Mouse (Mus musculus) forebrain, postnatal 0 days (tissue): ENCODE results near the gene Zfp428. TPM values are rescaled to one million over a fixed set of nuclear protein-coding genes. Genes with fewer than 3 reads are reported as not detected.

Source experiments
- ATAC-seq: fragments of 200-750 bp; cut with Nextera tagmentation; 2 replicates; pipeline ENCODE4 v1.8.0; 2017; ENCODE audit warnings: mild to moderate bottlenecking, moderate library complexity
- DNase-seq: peaks from one replicate; pipeline ENCODE4 v3.0.0-alpha.2; 2015
- H3K27ac ChIP-seq: fragments of 300-500 bp; sonication (generic); 2 replicates; pipeline ENCODE4 v1.5.1; 2014; ENCODE audit warnings: low read depth, mild to moderate bottlenecking, antibody characterized with exemption, low read length, moderate library complexity, mixed read lengths
- H3K27me3 ChIP-seq: fragments of 300-500 bp; sonication (generic); 2 replicates; pipeline ENCODE4 v1.6.1; 2014; ENCODE audit warnings: mild to moderate bottlenecking, low read length, mixed read lengths; ENCODE audit not compliant: insufficient read depth
- H3K36me3 ChIP-seq: fragments of 300-500 bp; sonication (generic); 2 replicates; pipeline ENCODE4 v1.6.1; 2014; ENCODE audit warnings: mild to moderate bottlenecking, moderate library complexity; ENCODE audit not compliant: insufficient read depth
- H3K4me1 ChIP-seq: fragments of 300-500 bp; sonication (generic); 2 replicates; pipeline ENCODE4 v1.6.1; 2014; ENCODE audit warnings: antibody characterized with exemption; ENCODE audit not compliant: insufficient read depth
- H3K4me2 ChIP-seq: fragments of 300-500 bp; sonication (generic); 2 replicates; pipeline ENCODE4 v1.6.1; 2014; ENCODE audit warnings: low read depth, mild to moderate bottlenecking, moderate library complexity
- H3K4me3 ChIP-seq: fragments of 300-500 bp; sonication (generic); 2 replicates; pipeline ENCODE4 v1.5.1; 2014; ENCODE audit warnings: low read depth, low read length, mixed read lengths
- H3K9ac ChIP-seq: fragments of 300-500 bp; sonication (generic); 2 replicates; pipeline ENCODE4 v1.6.1; 2014; ENCODE audit warnings: mild to moderate bottlenecking
- H3K9me3 ChIP-seq: fragments of 300-500 bp; sonication (generic); 2 replicates; pipeline ENCODE4 v1.6.1; 2016; ENCODE audit warnings: low read length
- CTCF ChIP-seq: sonication (generic); IDR thresholded peaks from 2 replicates; pipeline ENCODE4 v1.5.1; 2016; ENCODE audit warnings: antibody characterized with exemption, control low read depth, low read depth
- WGBS: fragments of 180-500 bp; shearing (Covaris S2); extraction: QIAGEN DNeasy Blood & Tissue Kit; methylation state at CpG from one replicate; pipeline ENCODE4 v1.1.7; 2014; 5-methylcytosine and 5-hydroxymethylcytosine counted together
- polyA plus RNA-seq: library from polyadenylated mRNA; unstranded; fragments of >200 nt; fragmentation: Nextera tagmentation; extraction: Ambion mirVana; gene quantifications from 2 replicates; pipeline ENCODE4 v1.2.1, GENCODE M21; 2015
- total RNA-seq: library from RNA; depleted of rRNA; stranded (reverse); fragments of >200 nt; gene quantifications from 2 replicates; pipeline ENCODE4 v1.2.3, GENCODE M21; 2014

Zfp428 gene
- total and polyA plus RNA-seq, 2 experiments from 2014 or later = 196 to 258 TPM

- no peaks in the 10 kb centered on the region for H3K9me3 ChIP-seq
- ATAC-seq (peak; percentile 38; the same call in 1 of the 2 replicates), DNase-seq (no peak)
- no peak overlapping the region for H3K9ac ChIP-seq
- no peaks in the 10 kb centered on the region for H3K27me3 ChIP-seq
- H3K4me1 ChIP-seq = 0 out of 2 replicates have a peak, but pooled peaks cover 5% of the 10 kb centered on the region
- H3K4me2 ChIP-seq = peak overlapping the region; percentile 19; the same call in 1 of the 2 replicates
- TF ChIP-seq CTCF = peak; percentile 43; the same call in 1 of the 2 replicates
- H3K27ac ChIP-seq = peak overlapping the region; percentile 15; the same call in 1 of the 2 replicates
- H3K4me3 ChIP-seq = no peak overlapping the region
- 28% methylated on average over 21 of the region's 21 CpGs for WGBS
- H3K36me3 ChIP-seq = no peaks in the 10 kb centered on the region
Observed at GRCm38 (mm10) chr7:24474811-24475506, 31.8 kb upstream of the Zfp428 start.

- H3K27ac ChIP-seq = no peak overlapping the region
- no peaks in the 10 kb centered on the region for H3K36me3 ChIP-seq
- no peak overlapping the region for H3K9ac ChIP-seq
- no peak overlapping the region for H3K4me3 ChIP-seq
- DNase-seq (no peak), ATAC-seq (no peak)
- TF ChIP-seq CTCF = no peak
- no peaks in the 10 kb centered on the region for H3K27me3 ChIP-seq
- no peaks in the 10 kb centered on the region for H3K9me3 ChIP-seq
- no peak overlapping the region for H3K4me2 ChIP-seq
- peaks cover 14% of the 10 kb centered on the region; the same call in 1 of the 2 replicates for H3K4me1 ChIP-seq
- 75% methylated on average over 8 of the region's 8 CpGs for WGBS
Observed at GRCm38 (mm10) chr7:24476338-24476737, 30.5 kb upstream of the Zfp428 start.

DNA sequence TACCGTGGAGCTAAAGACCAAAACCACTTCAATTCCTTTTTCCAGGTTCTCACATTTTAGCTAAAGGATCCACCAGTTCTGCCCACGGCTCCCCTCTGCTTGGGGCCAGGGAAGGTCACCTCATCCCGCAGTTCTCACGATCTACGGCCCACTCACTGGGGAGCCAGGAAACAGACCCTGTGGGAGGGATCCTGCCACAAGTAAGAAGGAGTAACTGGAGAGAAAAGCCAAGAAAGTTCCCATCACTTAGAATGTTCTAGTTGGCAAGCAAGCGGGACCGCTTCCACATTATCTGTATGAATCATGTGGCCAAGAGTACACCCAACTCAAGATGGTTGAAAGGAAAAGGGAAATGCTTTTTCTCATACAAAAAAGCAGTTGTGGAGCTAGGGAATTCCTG lies 29.9 kb upstream of the Zfp428 start:
- DNase-seq (no peak), ATAC-seq (no peak)
- Histone ChIP-seq H3K27ac (no peak overlapping the region), H3K4me3 (no peak overlapping the region), H3K4me2 (no peak overlapping the region), H3K4me1 (peaks cover 14% of the 10 kb centered on the region; the same call in 1 of the 2 replicates), H3K27me3 (no peaks in the 10 kb centered on the region), H3K9ac (no peak overlapping the region), H3K9me3 (no peaks in the 10 kb centered on the region), H3K36me3 (no peaks in the 10 kb centered on the region)
- no peak for TF ChIP-seq CTCF
- 85% methylated on average over 7 of the region's 7 CpGs for WGBS

DNA sequence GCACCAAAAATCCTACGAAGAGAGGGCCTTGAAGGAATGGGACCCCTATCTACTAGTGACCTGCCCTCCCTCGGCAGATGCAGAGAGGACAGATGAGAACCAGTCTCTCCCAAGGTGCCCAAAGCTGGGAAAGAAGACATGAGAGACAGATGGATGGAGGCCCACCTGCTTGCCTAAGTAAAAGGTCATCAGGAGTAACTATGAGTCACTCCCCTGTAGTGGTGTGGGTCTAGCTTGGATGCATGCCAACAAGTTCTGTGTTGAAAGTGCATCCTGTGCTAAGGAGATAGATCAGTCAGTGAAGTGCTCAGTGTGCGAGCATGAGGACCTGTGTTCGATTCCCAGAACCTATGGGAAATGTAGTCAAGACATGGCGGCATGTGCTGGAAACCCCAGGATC lies 27.9 kb upstream of the Zfp428 start:
- Histone ChIP-seq H3K36me3 (no peaks in the 10 kb centered on the region), H3K4me2 (no peak overlapping the region), H3K9ac (no peak overlapping the region), H3K27ac (no peak overlapping the region), H3K4me1 (peaks cover 14% of the 10 kb centered on the region; the same call in 1 of the 2 replicates), H3K4me3 (no peak overlapping the region), H3K9me3 (no peaks in the 10 kb centered on the region), H3K27me3 (no peaks in the 10 kb centered on the region)
- DNase-seq (no peak), ATAC-seq (no peak)
- TF ChIP-seq CTCF = no peak
- 91% methylated on average over 5 of the region's 5 CpGs for WGBS

DNA sequence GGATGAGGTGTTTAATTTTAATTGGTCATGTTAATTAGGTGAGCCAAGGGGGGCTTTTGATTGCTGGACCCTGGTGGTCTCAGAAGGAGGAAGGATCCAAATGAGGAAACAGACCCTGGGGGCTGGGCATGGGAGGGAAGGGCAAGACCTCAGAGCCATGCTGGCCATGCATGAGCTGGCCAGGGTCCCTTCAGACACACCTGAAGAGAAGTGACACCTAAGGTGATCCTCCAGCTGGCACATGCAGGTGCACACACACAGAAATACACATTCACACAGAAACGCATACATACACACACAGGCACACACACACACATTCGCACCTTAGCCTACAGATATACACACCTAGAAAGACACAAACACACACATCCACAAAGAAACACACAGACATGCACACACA lies 27.1 kb upstream of the Zfp428 start:
- no peak overlapping the region for H3K27ac ChIP-seq
- peaks cover 22% of the 10 kb centered on the region for H3K4me1 ChIP-seq
- H3K4me2 ChIP-seq = no peak overlapping the region
- ATAC-seq (no peak), DNase-seq (no peak)
- H3K9ac ChIP-seq = no peak overlapping the region
- no peak for TF ChIP-seq CTCF
- no peaks in the 10 kb centered on the region for H3K36me3 ChIP-seq
- H3K9me3 ChIP-seq = no peaks in the 10 kb centered on the region
- no peak overlapping the region for H3K4me3 ChIP-seq
- WGBS = 86% methylated on average over 2 of the region's 2 CpGs
- no peaks in the 10 kb centered on the region for H3K27me3 ChIP-seq

DNA sequence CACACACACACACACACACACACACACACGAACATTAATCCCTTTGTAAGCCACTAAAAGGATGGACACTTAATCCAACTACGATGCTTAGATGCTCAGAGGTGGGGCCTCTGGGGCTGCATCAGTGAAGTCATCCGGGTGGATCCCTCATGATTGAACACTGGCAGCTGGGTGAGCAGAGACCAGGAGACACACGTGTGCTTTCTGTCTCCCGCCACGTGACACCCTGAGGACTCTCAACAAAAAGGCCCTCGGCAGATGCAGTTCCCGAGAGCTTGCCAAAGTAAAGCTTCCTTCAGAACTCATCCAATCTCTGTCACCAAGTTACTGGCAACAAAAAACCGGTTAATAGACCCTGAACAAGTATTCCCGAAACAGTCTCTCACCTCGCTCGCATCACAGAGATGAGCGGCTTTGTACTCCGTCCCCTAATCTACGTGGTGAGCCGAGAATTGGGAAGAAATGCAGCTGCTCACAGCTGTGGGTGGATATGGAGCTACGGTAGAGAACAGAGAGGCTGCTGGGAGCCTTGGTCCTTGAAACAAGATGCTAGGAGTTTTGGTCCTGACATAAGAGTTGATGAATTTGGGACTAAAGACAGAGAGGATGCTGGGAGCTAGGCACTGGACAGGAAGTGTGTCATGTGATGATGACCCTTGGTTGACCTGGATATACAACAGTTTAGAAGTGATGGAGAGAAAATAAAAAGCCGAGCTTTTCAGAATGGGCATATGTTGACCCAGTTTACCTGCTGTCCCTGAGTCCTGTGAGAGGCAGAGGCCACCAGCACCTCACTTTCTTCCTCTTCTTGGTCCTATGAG lies 26.5 kb upstream of the Zfp428 start:
- Histone ChIP-seq H3K9me3 (no peaks in the 10 kb centered on the region), H3K4me1 (peaks cover 18% of the 10 kb centered on the region), H3K27ac (0 out of 2 replicates have a peak overlapping the region, but pooled peaks have one; percentile 15), H3K36me3 (no peaks in the 10 kb centered on the region), H3K4me3 (peak overlapping the region; percentile 76), H3K4me2 (peak overlapping the region; percentile 77), H3K9ac (peak overlapping the region; percentile 87; the same call in 1 of the 2 replicates), H3K27me3 (no peaks in the 10 kb centered on the region)
- DNase-seq (no peak), ATAC-seq (no peak)
- WGBS = 47% methylated on average over 18 of the region's 18 CpGs
- no peak for TF ChIP-seq CTCF
